Mouse (Mus musculus) intestine, embryonic 16.5 days (tissue): ENCODE measurements around the gene Olfr345. TPM values are rescaled to one million over a fixed set of nuclear protein-coding genes. Genes with fewer than 3 reads are reported as not detected.

Experiments used
- ATAC-seq: fragments of 200-750 bp; cut with Nextera tagmentation; 2 replicates; pipeline ENCODE4 v1.8.0; 2017; ENCODE audit warnings: moderate TSS enrichment, moderate library complexity
- H3K27ac ChIP-seq: fragments of 300-500 bp; sonication (generic); 2 replicates; pipeline ENCODE4 v1.5.1; 2014; ENCODE audit warnings: mild to moderate bottlenecking, low read length
- H3K27me3 ChIP-seq: fragments of 300-500 bp; sonication (generic); replicated peaks from 2 replicates; pipeline ENCODE4 v1.6.1; 2014; ENCODE audit warnings: low read length, control low read depth, mixed read lengths; ENCODE audit not compliant: control insufficient read depth, insufficient read depth
- H3K36me3 ChIP-seq: fragments of 300-500 bp; sonication (generic); 2 replicates; pipeline ENCODE4 v1.6.1; 2014; ENCODE audit warnings: low read length, control low read depth; ENCODE audit not compliant: control insufficient read depth, insufficient read depth
- H3K4me1 ChIP-seq: fragments of 300-500 bp; sonication (generic); 2 replicates; pipeline ENCODE4 v1.6.1; 2014; ENCODE audit warnings: low read length, control low read depth, mixed read lengths; ENCODE audit not compliant: control insufficient read depth, insufficient read depth
- H3K4me2 ChIP-seq: fragments of 300-500 bp; sonication (generic); 2 replicates; pipeline ENCODE4 v1.6.1; 2014; ENCODE audit warnings: low read depth, low read length, control low read depth
- H3K4me3 ChIP-seq: fragments of 300-500 bp; sonication (generic); 2 replicates; pipeline ENCODE4 v1.5.1; 2014; ENCODE audit warnings: mild to moderate bottlenecking, low read length
- H3K9ac ChIP-seq: fragments of 300-500 bp; sonication (generic); 2 replicates; pipeline ENCODE4 v1.6.1; 2014; ENCODE audit warnings: low read depth, low read length
- H3K9me3 ChIP-seq: fragments of 300-500 bp; sonication (generic); 2 replicates; pipeline ENCODE4 v1.6.1; 2016; ENCODE audit warnings: low read length, control low read depth; ENCODE audit not compliant: control insufficient read depth
- WGBS: fragments of 180-500 bp; shearing (Covaris S2); extraction: QIAGEN DNeasy Blood & Tissue Kit; methylation state at CpG from one replicate; pipeline ENCODE4 v1.1.7; 2014; 5-methylcytosine and 5-hydroxymethylcytosine counted together
- polyA plus RNA-seq: library from polyadenylated mRNA; unstranded; fragments of >200 nt; fragmentation: Nextera tagmentation; extraction: Ambion mirVana; gene quantifications from 2 replicates; pipeline ENCODE4 v1.2.1, GENCODE M21; 2015

Gene Olfr345
- polyA plus RNA-seq, result not detected in 2 replicates

GRCm38 (mm10) chr2:36639741-36640140 is at the start of gene Olfr345:
Gene Olfr345 (plus strand): TSS chr2:36640041.
- ATAC-seq, result no peak
- 0 out of 2 replicates have a peak, but pooled peaks cover 2% of the 10 kb centered on the region for H3K9me3 ChIP-seq
- WGBS, result 56% methylated on average over 1 of the region's 1 CpGs

GRCm38 (mm10) chr2:36685488-36685887 is 45.6 kb downstream of the Olfr345 start, which contains the start of gene Olfr346:
Gene Olfr346 (plus strand): TSS chr2:36685788.
- 82% methylated on average over 1 of the region's 1 CpGs for WGBS
- Histone ChIP-seq H3K36me3 (no peaks in the 10 kb centered on the region), H3K27me3 (no peaks in the 10 kb centered on the region)

More at GRCm38 (mm10) chr2:36639741-36640140, at the start of gene Olfr345:
- Histone ChIP-seq H3K4me1 (no peaks in the 10 kb centered on the region), H3K27ac (no peak within 1 kb of the TSS), H3K9ac (no peak within 1 kb of the TSS), H3K4me2 (no peak within 1 kb of the TSS), H3K27me3 (no peaks in the 10 kb centered on the region), H3K36me3 (no peaks in the 10 kb centered on the region), H3K4me3 (no peak within 1 kb of the TSS)

More at GRCm38 (mm10) chr2:36685488-36685887, 45.6 kb downstream of the Olfr345 start, which contains the start of gene Olfr346:
- Histone ChIP-seq H3K27ac (no peak within 1 kb of the TSS), H3K4me2 (no peak within 1 kb of the TSS), H3K4me1 (no peaks in the 10 kb centered on the region), H3K9me3 (no peaks in the 10 kb centered on the region), H3K9ac (no peak within 1 kb of the TSS), H3K4me3 (no peak within 1 kb of the TSS)
- no peak for ATAC-seq

Other genes with a start within 250 kb of the Olfr345 start
- gene Olfr339, start 221.1 kb upstream of the Olfr345 start, polyA plus RNA-seq, result not detected in 2 replicates
- gene Olfr340, start 187.5 kb upstream of the Olfr345 start, polyA plus RNA-seq, result not detected in 2 replicates
- not detected in 2 replicates for gene Olfr341, start 157.6 kb upstream of the Olfr345 start, polyA plus RNA-seq
- not detected in 2 replicates for gene Olfr342, start 115.0 kb upstream of the Olfr345 start, polyA plus RNA-seq
- not detected in 2 replicates for gene Olfr344, start 73.4 kb upstream of the Olfr345 start, polyA plus RNA-seq
- not detected in 2 replicates for gene Olfr346, start 45.7 kb downstream of the Olfr345 start, polyA plus RNA-seq
- not detected in 2 replicates for gene Olfr347, start 91.9 kb downstream of the Olfr345 start, polyA plus RNA-seq
- not detected in 2 replicates for gene Olfr348, start 144.2 kb downstream of the Olfr345 start, polyA plus RNA-seq
- gene Olfr50, start 150.5 kb downstream of the Olfr345 start, polyA plus RNA-seq, result not detected in 2 replicates
- not detected in 2 replicates for gene Olfr3, start 177.0 kb downstream of the Olfr345 start, polyA plus RNA-seq
- gene Olfr350, start 206.3 kb downstream of the Olfr345 start, polyA plus RNA-seq, result not detected in 2 replicates
- gene Olfr351, start 222.6 kb downstream of the Olfr345 start, polyA plus RNA-seq, result not detected in 2 replicates
- gene Olfr352, start 228.4 kb downstream of the Olfr345 start, polyA plus RNA-seq, result not detected in 2 replicates